Mouse (Mus musculus) CH12.LX (cell line): Measurements from ENCODE around the gene Cchcr1.

Source experiments
- BHLHE40 ChIP-seq: IDR thresholded peaks from 2 replicates; pipeline ENCODE4 v1.6.1; 2011; ENCODE audit warnings: mild to moderate bottlenecking, low read depth, low read length, improper control_type of control experiment
- GABPA ChIP-seq: IDR thresholded peaks from 2 replicates; pipeline ENCODE4 v1.6.1; 2012; ENCODE audit warnings: low read depth, low read length, improper control_type of control experiment, inconsistent platforms; ENCODE audit not compliant: insufficient replicate concordance
- MXI1 ChIP-seq: IDR thresholded peaks from 2 replicates; pipeline ENCODE4 v1.6.1; 2011; ENCODE audit warnings: mild to moderate bottlenecking, low read depth, low read length, improper control_type of control experiment
- POLR2A ChIP-seq: IDR thresholded peaks from 2 replicates; pipeline ENCODE4 v1.6.1; 2011; ENCODE audit warnings: low read depth, mild to moderate bottlenecking, improper control_type of control experiment, low read length
- POLR2AphosphoS2 ChIP-seq: IDR thresholded peaks from 2 replicates; pipeline ENCODE4 v1.6.1; 2011; ENCODE audit warnings: low read depth, low read length, improper control_type of control experiment

- TF ChIP-seq MXI1 = no peak
- no peak for TF ChIP-seq GABPA
- no peak for TF ChIP-seq BHLHE40
- TF ChIP-seq POLR2AphosphoS2 = no peak
- no peak; the same call in 1 of the 2 replicates for TF ChIP-seq POLR2A
These were observed 35.0 kb downstream of the Cchcr1 start, which contains the start of gene Cdsn for GRCm38 (mm10) chr17:35551881-35552414.
